Mouse (Mus musculus) cortical plate, adult 2 months (tissue): ENCODE measurements around the gene Cdc42. TPM values are rescaled to one million over a fixed set of nuclear protein-coding genes. Genes with fewer than 3 reads are reported as not detected.

Source experiments
- H3K27ac ChIP-seq: fragments of 200-500 bp; 2 replicates; pipeline ENCODE4 v1.5.1; 2012; ENCODE audit warnings: low read length, control low read depth, inconsistent platforms; ENCODE audit not compliant: insufficient read depth
- H3K4me1 ChIP-seq: fragments of 200-500 bp; 2 replicates; pipeline ENCODE4 v1.6.1; 2011; ENCODE audit warnings: low read length; ENCODE audit not compliant: control insufficient read depth, insufficient read depth
- H3K4me3 ChIP-seq: fragments of 200-500 bp; 2 replicates; pipeline ENCODE4 v1.5.1; 2011; ENCODE audit warnings: mild to moderate bottlenecking, low read length, control low read depth; ENCODE audit not compliant: insufficient read depth
- CTCF ChIP-seq: fragments of 200-500 bp; IDR thresholded peaks from 2 replicates; pipeline ENCODE4 v1.5.1; 2011; ENCODE audit warnings: mild to moderate bottlenecking, control low read depth, low read length; ENCODE audit not compliant: insufficient read depth; ENCODE audit errors: extremely low read depth
- POLR2A ChIP-seq: fragments of 200-500 bp; IDR thresholded peaks from 2 replicates; pipeline ENCODE4 v1.6.1; 2011; ENCODE audit warnings: mild to moderate bottlenecking, low read length, control low read depth; ENCODE audit not compliant: insufficient read depth; ENCODE audit errors: extremely low read depth
- polyA plus RNA-seq: library from polyadenylated mRNA; depleted of rRNA; stranded (reverse); fragments of >200 nt; gene quantifications from 2 replicates; pipeline ENCODE4 v1.2.3, GENCODE M21; 2012

The Cdc42 gene
- polyA plus RNA-seq, 1 experiment, result 397 TPM

- no peak overlapping the region for H3K4me3 ChIP-seq
- H3K4me1 ChIP-seq, result 0 out of 2 replicates have a peak, but pooled peaks cover 1% of the 10 kb centered on the region
- H3K27ac ChIP-seq, result no peak overlapping the region
- TF ChIP-seq POLR2A, result no peak
- TF ChIP-seq CTCF, result no peak
Observed at GRCm38 (mm10) chr4:137326494-137326893, 31.0 kb downstream of the Cdc42 start.

GRCm38 (mm10) chr4:137324926-137325325 lies 32.6 kb downstream of the Cdc42 start:
- H3K4me3 ChIP-seq, result no peak overlapping the region
- no peak overlapping the region for H3K27ac ChIP-seq
- no peak for TF ChIP-seq CTCF
- 0 out of 2 replicates have a peak, but pooled peaks cover 1% of the 10 kb centered on the region for H3K4me1 ChIP-seq

GRCm38 (mm10) chr4:137316027-137316770 lies 41.3 kb downstream of the Cdc42 start:
- H3K27ac ChIP-seq, result no peak overlapping the region
- TF ChIP-seq CTCF (0 out of 2 replicates have a peak, but pooled peaks have one; percentile 10), POLR2A (no peak)
- no peak overlapping the region for H3K4me3 ChIP-seq
- no peaks in the 10 kb centered on the region for H3K4me1 ChIP-seq

- Histone ChIP-seq H3K4me1 (no peaks in the 10 kb centered on the region), H3K4me3 (no peak overlapping the region), H3K27ac (no peak overlapping the region)
- TF ChIP-seq CTCF (no peak), POLR2A (no peak)
Observed at GRCm38 (mm10) chr4:137315061-137315460, 42.5 kb downstream of the Cdc42 start.

GRCm38 (mm10) chr4:137314561-137314960 lies 43.0 kb downstream of the Cdc42 start:
- no peak overlapping the region for H3K4me3 ChIP-seq
- H3K4me1 ChIP-seq, result no peaks in the 10 kb centered on the region
- H3K27ac ChIP-seq, result no peak overlapping the region
- TF ChIP-seq POLR2A (no peak), CTCF (no peak)

- Histone ChIP-seq H3K4me3 (no peak overlapping the region), H3K27ac (no peak overlapping the region), H3K4me1 (no peaks in the 10 kb centered on the region)
- TF ChIP-seq POLR2A (no peak), CTCF (no peak)
Observed at GRCm38 (mm10) chr4:137313511-137313910, 44.0 kb downstream of the Cdc42 start.

- Histone ChIP-seq H3K27ac (no peak overlapping the region), H3K4me1 (peaks cover 1% of the 10 kb centered on the region; the same call in 1 of the 2 replicates), H3K4me3 (no peak overlapping the region)
- TF ChIP-seq CTCF (peak; percentile 52; the same call in 1 of the 2 replicates), POLR2A (no peak)
Observed at GRCm38 (mm10) chr4:137308377-137308776, 49.1 kb downstream of the Cdc42 start.

- TF ChIP-seq POLR2A, result no peak
- no peak for TF ChIP-seq CTCF
- peaks cover 1% of the 10 kb centered on the region; the same call in 1 of the 2 replicates for H3K4me1 ChIP-seq
- H3K27ac ChIP-seq, result no peak overlapping the region
- H3K4me3 ChIP-seq, result no peak overlapping the region
Observed at GRCm38 (mm10) chr4:137306991-137307706, 50.4 kb downstream of the Cdc42 start.

- H3K27ac ChIP-seq, result no peak overlapping the region
- peaks cover 1% of the 10 kb centered on the region; the same call in 1 of the 2 replicates for H3K4me1 ChIP-seq
- H3K4me3 ChIP-seq, result no peak overlapping the region
- TF ChIP-seq POLR2A (no peak), CTCF (no peak)
Observed at GRCm38 (mm10) chr4:137306577-137306888, 51.0 kb downstream of the Cdc42 start.

GRCm38 (mm10) chr4:137305831-137306576 lies 51.5 kb downstream of the Cdc42 start:
- Histone ChIP-seq H3K27ac (no peak overlapping the region), H3K4me3 (no peak overlapping the region), H3K4me1 (peaks cover 1% of the 10 kb centered on the region; the same call in 1 of the 2 replicates)
- TF ChIP-seq POLR2A (no peak), CTCF (no peak)
